Mouse (Mus musculus) cerebellum, adult (tissue): ENCODE measurements at regions not wholly inside any gene's neighbourhood (a gene's known extent, or its start where the extent isn't known, plus 50 kb on each side); places are given as distances from the start of the nearest gene placed in this dataset.
A peak's percentile ranks its signal among the peaks of the same experiment; 100 is the strongest.

ENCODE experiments used
- ATAC-seq: cut with Nextera tagmentation; 2 replicates; pipeline ENCODE4 v1.9.2; 2017; ENCODE audit warnings: mild to moderate bottlenecking, moderate library complexity, mixed read lengths; ENCODE audit not compliant: insufficient number of reproducible peaks, low FRiP score, low TSS enrichment

- no peak for ATAC-seq
These were observed 135.0 kb downstream of the Gm10260 start for GRCm38 (mm10) chr13:97625391-97625790.

- no peak for ATAC-seq
These were observed 142.2 kb downstream of the Gm10260 start for GRCm38 (mm10) chr13:97618190-97618586.

- ATAC-seq, result no peak
These were observed 142.8 kb downstream of the Gm10260 start for GRCm38 (mm10) chr13:97617511-97618189.

GRCm38 (mm10) chr13:97616919-97617318, 143.5 kb downstream of the Gm10260 start:
- ATAC-seq, result no peak

GRCm38 (mm10) chr13:97607221-97607723, 153.2 kb downstream of the Gm10260 start:
- ATAC-seq, result 0 out of 2 replicates have a peak, but pooled peaks have one; percentile 51

- ATAC-seq, result no peak
These were observed 156.0 kb downstream of the Gm10260 start for GRCm38 (mm10) chr13:97604451-97604850.

GRCm38 (mm10) chr13:97601135-97601730, 159.2 kb downstream of the Gm10260 start:
- no peak for ATAC-seq

- no peak for ATAC-seq
These were observed 160.3 kb downstream of the Gm10260 start for GRCm38 (mm10) chr13:97600136-97600535.

GRCm38 (mm10) chr13:97598507-97599431, 161.7 kb downstream of the Gm10260 start:
- no peak for ATAC-seq

- no peak for ATAC-seq
These were observed 165.6 kb downstream of the Gm10260 start for GRCm38 (mm10) chr13:97594851-97595250.

- no peak for ATAC-seq
These were observed 170.8 kb downstream of the Gm10260 start for GRCm38 (mm10) chr13:97589626-97590025.

- no peak for ATAC-seq
These were observed 172.3 kb downstream of the Gm10260 start for GRCm38 (mm10) chr13:97588085-97588484.

GRCm38 (mm10) chr13:97587088-97587487, 173.3 kb downstream of the Gm10260 start:
- no peak for ATAC-seq

GRCm38 (mm10) chr13:97584045-97584444, 176.4 kb downstream of the Gm10260 start:
- no peak for ATAC-seq

GRCm38 (mm10) chr13:97581380-97581779, 179.1 kb downstream of the Gm10260 start:
- no peak for ATAC-seq

- ATAC-seq, result no peak
These were observed 180.1 kb downstream of the Gm10260 start for GRCm38 (mm10) chr13:97580241-97580874.

- no peak for ATAC-seq
These were observed 181.8 kb downstream of the Gm10260 start for GRCm38 (mm10) chr13:97578595-97578994.

- ATAC-seq, result no peak
These were observed 183.2 kb downstream of the Gm10260 start for GRCm38 (mm10) chr13:97577081-97577785.

- no peak for ATAC-seq
These were observed 186.8 kb downstream of the Gm10260 start for GRCm38 (mm10) chr13:97573601-97574000.

GRCm38 (mm10) chr13:97572352-97572751, 188.1 kb downstream of the Gm10260 start:
- ATAC-seq, result no peak; the same call in 1 of the 2 replicates
